Mouse (Mus musculus) olfactory bulb, adult 2 months (tissue): ENCODE measurements at regions not wholly inside any gene's neighbourhood (a gene's known extent, or its start where the extent isn't known, plus 50 kb on each side); places are given as distances from the start of the nearest gene placed in this dataset.

Experiments used
- H3K27ac ChIP-seq: fragments of 200-500 bp; 2 replicates; pipeline ENCODE4 v1.5.1; 2012; ENCODE audit warnings: low read depth, low read length; ENCODE audit not compliant: insufficient read depth
- H3K4me1 ChIP-seq: fragments of 200-500 bp; 2 replicates; pipeline ENCODE4 v1.6.1; 2012; ENCODE audit warnings: low read length; ENCODE audit not compliant: control insufficient read depth, insufficient read depth
- H3K4me3 ChIP-seq: fragments of 200-500 bp; 2 replicates; pipeline ENCODE4 v1.5.1; 2012; ENCODE audit warnings: mild to moderate bottlenecking, low read depth, low read length, moderate library complexity; ENCODE audit not compliant: insufficient read depth
- CTCF ChIP-seq: fragments of 200-500 bp; IDR thresholded peaks from 2 replicates; pipeline ENCODE4 v1.5.1; 2012; ENCODE audit warnings: low read depth, mild to moderate bottlenecking, low read length, moderate library complexity; ENCODE audit not compliant: insufficient read depth
- POLR2A ChIP-seq: fragments of 200-500 bp; IDR thresholded peaks from 2 replicates; pipeline ENCODE4 v1.6.1; 2012; ENCODE audit warnings: mild to moderate bottlenecking, low read depth, low read length, moderate library complexity; ENCODE audit not compliant: insufficient read depth
- WGBS: fragments of 180-500 bp; shearing (Covaris S2); methylation state at CpG from one replicate; pipeline ENCODE4 v1.1.7; 2018; 5-methylcytosine and 5-hydroxymethylcytosine counted together

GRCm38 (mm10) chr19:32976507-32976906 lies 219.2 kb downstream of the Pten start:
- no peak overlapping the region for H3K4me3 ChIP-seq
- TF ChIP-seq POLR2A (no peak), CTCF (no peak)
- H3K4me1 ChIP-seq = 0 out of 2 replicates have a peak, but pooled peaks cover 2% of the 10 kb centered on the region
- no peak overlapping the region for H3K27ac ChIP-seq
- 91% methylated on average over 7 of the region's 7 CpGs for WGBS

- TF ChIP-seq CTCF (no peak), POLR2A (no peak)
- Histone ChIP-seq H3K27ac (no peak overlapping the region), H3K4me3 (no peak overlapping the region), H3K4me1 (0 out of 2 replicates have a peak, but pooled peaks cover 2% of the 10 kb centered on the region)
- 90% methylated on average over 7 of the region's 7 CpGs for WGBS
Measured at GRCm38 (mm10) chr19:32978037-32978745, 220.9 kb downstream of the Pten start.

GRCm38 (mm10) chr19:32980142-32980541 lies 222.8 kb downstream of the Pten start:
- WGBS = 83% methylated on average over 5 of the region's 5 CpGs
- Histone ChIP-seq H3K4me3 (no peak overlapping the region), H3K27ac (no peak overlapping the region), H3K4me1 (no peaks in the 10 kb centered on the region)
- TF ChIP-seq POLR2A (no peak), CTCF (no peak)

- Histone ChIP-seq H3K4me1 (peaks cover 3% of the 10 kb centered on the region; the same call in 1 of the 2 replicates), H3K4me3 (no peak overlapping the region), H3K27ac (peak overlapping the region; percentile 65)
- WGBS = 60% methylated on average over 5 of the region's 5 CpGs
- TF ChIP-seq POLR2A (no peak), CTCF (no peak)
Measured at GRCm38 (mm10) chr19:32988713-32989112, 231.4 kb downstream of the Pten start.

GRCm38 (mm10) chr19:32989346-32989745 lies 232.0 kb downstream of the Pten start:
- no peak overlapping the region for H3K4me3 ChIP-seq
- no peak overlapping the region for H3K27ac ChIP-seq
- no peak for TF ChIP-seq POLR2A
- no peak for TF ChIP-seq CTCF
- WGBS = 38% methylated on average over 6 of the region's 6 CpGs
- peaks cover 3% of the 10 kb centered on the region; the same call in 1 of the 2 replicates for H3K4me1 ChIP-seq

- TF ChIP-seq POLR2A (no peak), CTCF (no peak)
- no peak overlapping the region for H3K27ac ChIP-seq
- H3K4me1 ChIP-seq = peaks cover 3% of the 10 kb centered on the region; the same call in 1 of the 2 replicates
- WGBS = 79% methylated on average over 6 of the region's 6 CpGs
- H3K4me3 ChIP-seq = no peak overlapping the region
Measured at GRCm38 (mm10) chr19:32990576-32990975, 233.3 kb downstream of the Pten start.

- TF ChIP-seq POLR2A = no peak
- no peak for TF ChIP-seq CTCF
- 89% methylated on average over 3 of the region's 3 CpGs for WGBS
- H3K27ac ChIP-seq = no peak overlapping the region
- H3K4me3 ChIP-seq = no peak overlapping the region
- no peaks in the 10 kb centered on the region for H3K4me1 ChIP-seq
Measured at GRCm38 (mm10) chr19:32998576-32999170, 241.4 kb downstream of the Pten start.

GRCm38 (mm10) chr19:33007582-33007981 lies 250.3 kb downstream of the Pten start:
- WGBS = 95% methylated on average over 8 of the region's 8 CpGs
- TF ChIP-seq POLR2A (no peak), CTCF (no peak)
- no peak overlapping the region for H3K4me3 ChIP-seq
- H3K4me1 ChIP-seq = 0 out of 2 replicates have a peak, but pooled peaks cover 2% of the 10 kb centered on the region
- H3K27ac ChIP-seq = no peak overlapping the region

GRCm38 (mm10) chr19:33008076-33008475 lies 250.8 kb downstream of the Pten start:
- Histone ChIP-seq H3K27ac (no peak overlapping the region), H3K4me3 (no peak overlapping the region), H3K4me1 (0 out of 2 replicates have a peak, but pooled peaks cover 2% of the 10 kb centered on the region)
- WGBS = 87% methylated on average over 4 of the region's 4 CpGs
- no peak for TF ChIP-seq CTCF
- no peak for TF ChIP-seq POLR2A

- TF ChIP-seq POLR2A (no peak), CTCF (no peak)
- 93% methylated on average over 1 of the region's 1 CpGs for WGBS
Measured at GRCm38 (mm10) chr19:33008794-33009193, 251.5 kb downstream of the Pten start.

More at GRCm38 (mm10) chr19:33008794-33009193, 251.5 kb downstream of the Pten start:
- no peak overlapping the region for H3K27ac ChIP-seq
- H3K4me3 ChIP-seq = no peak overlapping the region
- H3K4me1 ChIP-seq = 0 out of 2 replicates have a peak, but pooled peaks cover 2% of the 10 kb centered on the region
